Mouse (Mus musculus): ENCODE data around the gene Vmn1r226. TPM values are rescaled to one million over a fixed set of nuclear protein-coding genes. Genes with fewer than 3 reads are reported as not detected.

Vmn1r226 gene
- polyA plus RNA-seq (2017; shearing (Covaris generic)), result not detected

- ATAC-seq, result no peak
Observed at GRCm38 (mm10) chr17:20682543-20682942, at the start of gene Vmn1r226. Gene Vmn1r226 (plus strand): TSS chr17:20682843.

GRCm38 (mm10) chr17:20729543-20729942, 46.9 kb downstream of the Vmn1r226 start, which contains the start of gene Vmn1r227:
Gene Vmn1r227 (plus strand): TSS chr17:20729843.
- ATAC-seq, result no peak

Other genes starting within 250 kb of the Vmn1r226 start
- gene Vmn2r108, start 201.5 kb upstream of the Vmn1r226 start, polyA plus RNA-seq (2017; shearing (Covaris generic)), result not detected
- gene Vmn1r225, start 184.7 kb upstream of the Vmn1r226 start, polyA plus RNA-seq (2017; shearing (Covaris generic)), result not detected
- gene Vmn2r109, start 118.1 kb upstream of the Vmn1r226 start, polyA plus RNA-seq (2017; shearing (Covaris generic)), result not detected
- not detected for gene Vmn2r110, start 86.4 kb upstream of the Vmn1r226 start, polyA plus RNA-seq (2017; shearing (Covaris generic))
- not detected for gene Fpr-rs3, start 58.0 kb upstream of the Vmn1r226 start, polyA plus RNA-seq (2017; shearing (Covaris generic))
- gene Vmn1r227, start 47.0 kb downstream of the Vmn1r226 start, polyA plus RNA-seq (2017; shearing (Covaris generic)), result not detected
- not detected for gene Vmn1r228, start 103.3 kb downstream of the Vmn1r226 start, polyA plus RNA-seq (2017; shearing (Covaris generic))
- under 1 TPM in 2 of 3 experiments, not detected in 1; 0.04 TPM for gene Vmn1r229, start 128.7 kb downstream of the Vmn1r226 start, polyA plus RNA-seq (2017; shearing (Covaris generic))
- gene Vmn1r230, start 157.6 kb downstream of the Vmn1r226 start, polyA plus RNA-seq (2017; shearing (Covaris generic)), result not detected
- under 1 TPM in 1 of 3 experiments, not detected in 2; 0.16 TPM for gene Vmn1r231, start 222.2 kb downstream of the Vmn1r226 start, polyA plus RNA-seq (2017; shearing (Covaris generic))
- not detected for gene Vmn1r232, start 236.9 kb downstream of the Vmn1r226 start, polyA plus RNA-seq (2017; shearing (Covaris generic))

All from inflammation-experienced regulatory T-cells, adult 6 months (primary cell).